Mouse (Mus musculus): ENCODE measurements around the gene Klc1.

The Klc1 gene

GRCm38 (mm10) chr12:111814769-111815762 is 56.4 kb downstream of the Klc1 start:
- no peak for DNase-seq

DNA sequence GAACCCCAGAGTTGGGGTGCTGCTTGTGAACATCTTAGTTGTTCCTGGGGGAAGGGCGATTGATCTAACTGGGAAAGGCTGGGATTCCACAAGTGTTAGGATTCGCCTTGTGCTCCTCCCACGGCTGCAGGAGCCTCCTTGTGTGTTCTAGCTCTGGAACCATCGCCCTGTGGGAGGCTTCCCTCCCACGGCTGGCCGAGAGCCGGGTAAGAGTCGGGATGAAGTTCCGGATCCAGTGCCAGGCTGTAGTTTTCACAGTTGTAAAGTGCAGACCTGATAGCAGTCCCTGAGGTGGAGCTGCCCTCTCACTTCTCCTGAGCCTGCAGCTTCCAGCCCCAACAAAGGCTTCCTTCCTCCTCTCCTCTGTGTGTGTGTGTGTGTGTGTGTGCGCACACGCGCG is 57.9 kb downstream of the Klc1 start:
- no peak for DNase-seq

DNA sequence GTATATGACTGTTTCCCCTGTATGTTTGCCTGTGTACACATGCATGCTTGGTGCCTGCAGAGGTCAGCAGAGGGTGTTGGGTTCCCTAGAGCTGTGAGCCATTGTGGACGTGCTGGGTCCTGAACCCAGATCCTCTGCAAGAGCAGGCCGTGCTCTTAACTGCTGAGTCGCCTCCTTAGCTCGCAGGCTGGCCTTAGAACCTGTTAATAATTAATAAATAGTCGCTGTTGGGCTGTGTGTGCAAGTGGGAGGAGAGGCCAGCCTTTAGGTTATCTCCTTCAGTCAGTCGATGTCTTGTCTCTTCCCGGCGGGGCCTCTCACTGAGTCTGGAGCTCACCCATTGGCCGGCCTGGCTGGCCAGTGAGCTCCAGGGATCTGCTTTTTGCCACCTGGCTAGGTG is 58.3 kb downstream of the Klc1 start:
- DNase-seq: no peak

GRCm38 (mm10) chr12:111817991-111818390 is 59.3 kb downstream of the Klc1 start:
- no peak for DNase-seq

DNA sequence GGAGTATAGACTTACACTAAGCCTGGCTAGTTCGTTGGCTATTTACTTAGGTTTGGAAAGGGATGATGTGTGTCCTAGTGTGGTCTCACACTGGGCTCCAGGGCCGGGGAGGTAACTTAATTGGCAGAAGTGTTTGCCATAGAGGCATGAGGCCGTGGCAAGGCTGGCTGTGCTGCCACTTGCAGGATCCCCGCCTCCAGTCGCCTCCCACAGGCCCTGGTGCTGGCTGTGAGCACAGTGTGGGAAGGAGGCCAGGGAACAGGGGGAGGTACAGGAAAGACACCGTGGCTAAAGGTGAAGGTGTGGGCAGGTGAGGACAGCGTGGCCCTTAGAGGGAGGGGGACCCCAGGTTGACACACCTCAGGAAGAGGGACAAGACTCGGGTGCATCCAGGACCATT is 61.3 kb downstream of the Klc1 start:
- no peak for DNase-seq

GRCm38 (mm10) chr12:111820708-111821107 is 62.1 kb downstream of the Klc1 start:
- no peak for DNase-seq

DNA sequence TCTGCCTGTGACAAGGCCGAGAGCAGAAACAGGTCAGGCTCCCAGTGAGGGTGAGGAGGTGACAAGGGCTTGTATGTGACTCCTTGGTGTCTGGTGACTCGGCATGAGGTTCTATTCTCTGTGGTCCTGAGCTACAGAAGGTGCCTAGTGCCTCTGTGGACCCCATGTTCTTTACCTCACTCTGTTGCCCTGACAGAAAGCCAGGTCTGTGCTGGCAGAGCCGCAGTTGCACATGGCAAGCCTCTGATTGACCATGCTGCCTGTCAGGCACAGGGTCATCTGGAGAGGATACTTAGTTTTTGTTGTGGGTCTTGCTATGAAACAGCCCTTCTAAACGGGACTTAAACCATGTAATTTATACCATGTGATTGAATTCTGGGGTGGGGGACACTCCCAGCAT is 63.3 kb downstream of the Klc1 start:
- no peak for DNase-seq

DNA sequence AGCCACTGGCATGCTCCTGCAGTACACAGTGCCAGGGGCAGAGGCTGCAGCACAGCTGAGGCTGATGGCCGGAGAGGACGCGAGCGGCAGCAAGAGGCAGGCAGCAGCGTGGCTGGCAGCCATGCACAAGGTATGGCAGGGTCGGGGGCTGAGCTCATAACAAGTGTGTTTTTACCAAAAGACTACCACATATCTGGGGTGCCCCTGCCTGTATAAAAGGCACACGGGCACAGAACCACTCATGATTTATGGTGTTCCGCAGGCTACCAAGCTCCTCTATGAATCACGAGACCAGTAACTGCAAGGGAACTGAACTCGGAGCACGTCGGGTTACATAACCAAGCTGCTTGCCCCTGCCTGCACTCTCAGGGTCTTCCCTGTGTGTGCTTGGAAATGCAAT is 68.9 kb downstream of the Klc1 start:
- DNase-seq: no peak

DNA sequence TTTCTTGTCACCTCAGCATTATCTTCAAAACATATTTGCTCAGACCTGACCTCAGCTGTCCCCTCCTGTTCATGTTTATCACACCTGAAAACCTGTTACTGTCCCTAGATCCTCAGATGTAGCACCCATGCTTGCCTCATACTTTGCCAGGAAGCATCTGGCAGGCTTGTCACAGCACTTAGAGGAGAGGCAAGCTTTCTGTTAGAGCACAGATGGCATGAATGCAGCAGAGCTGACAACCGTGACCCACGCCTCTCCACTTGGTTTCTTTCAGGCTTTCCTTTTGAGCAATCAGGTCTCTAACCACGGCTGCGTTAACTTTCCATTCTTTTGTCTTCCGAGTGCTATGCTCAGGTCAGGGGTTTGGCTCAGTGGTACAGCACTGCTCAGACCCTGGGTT is 70.8 kb downstream of the Klc1 start:
- DNase-seq: no peak

DNA sequence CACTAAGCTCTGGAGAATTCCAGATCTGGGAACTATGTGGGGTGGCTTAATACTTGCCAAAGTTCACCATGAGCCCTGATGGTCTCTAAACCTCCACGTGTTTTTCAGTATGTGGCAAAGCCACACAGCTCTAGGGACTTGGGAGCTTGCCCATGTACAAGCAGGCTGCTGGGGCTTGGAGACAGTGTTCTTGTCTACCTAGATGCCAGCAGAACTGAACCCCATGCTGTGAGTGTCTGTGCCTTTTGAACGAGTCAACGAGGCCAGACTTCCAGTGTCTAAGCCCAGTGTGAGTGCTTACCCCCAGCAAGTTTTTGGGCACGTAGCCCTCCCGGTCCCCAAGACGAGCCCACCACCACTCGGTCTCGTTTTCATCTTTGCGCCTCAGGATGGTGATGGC is 71.3 kb downstream of the Klc1 start:
- peak; percentile 71 for DNase-seq

DNA sequence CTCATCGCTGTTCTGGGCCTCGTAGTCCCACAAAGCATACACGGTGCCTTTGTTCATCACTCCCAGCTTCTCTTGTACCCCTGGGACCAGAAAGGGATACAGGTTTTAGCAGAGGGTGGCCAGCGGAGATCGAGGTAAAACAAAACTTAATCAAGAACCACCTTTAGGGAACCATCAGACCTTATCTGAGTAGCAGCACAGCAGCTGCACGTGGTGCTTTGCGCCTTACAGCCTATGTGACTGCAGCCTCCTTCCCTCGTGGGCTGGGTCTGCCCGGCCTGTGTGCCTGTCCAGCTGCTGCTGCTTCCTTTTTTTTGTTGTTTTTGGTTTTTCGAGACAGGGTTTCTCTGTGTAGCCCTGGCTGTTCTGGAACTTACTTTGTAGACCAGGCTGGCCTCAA is 71.7 kb downstream of the Klc1 start:
- DNase-seq: no peak

GRCm38 (mm10) chr12:111832643-111833042 is 74.0 kb downstream of the Klc1 start:
- DNase-seq: no peak

- no peak for DNase-seq
These were observed 74.8 kb downstream of the Klc1 start for GRCm38 (mm10) chr12:111833457-111833856.

GRCm38 (mm10) chr12:111842565-111843433 is 84.2 kb downstream of the Klc1 start:
- DNase-seq: no peak

- no peak for DNase-seq
These were observed 84.8 kb downstream of the Klc1 start for GRCm38 (mm10) chr12:111843470-111843869.

- no peak for DNase-seq
These were observed 87.3 kb downstream of the Klc1 start for GRCm38 (mm10) chr12:111845953-111846352.

DNA sequence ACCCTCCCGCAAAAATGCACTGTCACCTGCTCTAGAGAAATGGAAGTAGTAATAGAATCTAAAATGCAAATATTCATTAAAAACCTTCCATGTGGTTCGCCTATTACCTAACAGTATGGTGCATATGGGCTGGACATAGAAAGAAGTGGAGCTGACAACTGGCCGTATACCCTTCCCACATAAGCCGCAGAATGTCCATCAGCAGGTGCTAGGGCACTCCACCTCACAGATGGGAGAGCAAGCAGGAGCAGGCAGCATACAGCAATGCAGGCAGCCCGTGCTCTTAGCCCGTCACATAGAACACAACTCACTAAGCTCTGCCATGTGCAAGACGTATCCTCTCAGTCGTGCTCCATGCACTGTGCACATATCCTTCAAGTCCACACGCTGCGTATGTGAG is 88.2 kb downstream of the Klc1 start:
- DNase-seq: no peak

GRCm38 (mm10) chr12:111848300-111848798 is 89.7 kb downstream of the Klc1 start:
- peak; percentile 53 for DNase-seq

DNA sequence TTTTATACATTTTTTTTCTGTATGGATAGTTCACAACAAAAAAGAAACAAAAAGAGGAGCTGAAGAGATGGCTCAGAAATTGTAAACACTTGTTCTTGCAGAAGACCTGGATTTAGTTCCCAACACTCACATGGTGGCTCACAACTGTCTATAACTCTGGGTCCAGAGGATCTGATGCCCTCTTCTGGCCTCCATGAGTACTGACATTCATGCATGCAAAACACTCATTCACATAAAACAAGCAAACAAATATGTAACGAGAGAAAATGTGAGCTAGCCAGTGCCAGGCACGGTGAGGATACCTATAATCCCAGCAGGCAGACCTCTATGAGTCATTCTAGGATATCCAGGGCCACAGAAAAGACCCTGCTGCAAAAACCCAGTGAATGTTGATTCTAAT is 92.6 kb downstream of the Klc1 start:
- DNase-seq: no peak

DNA sequence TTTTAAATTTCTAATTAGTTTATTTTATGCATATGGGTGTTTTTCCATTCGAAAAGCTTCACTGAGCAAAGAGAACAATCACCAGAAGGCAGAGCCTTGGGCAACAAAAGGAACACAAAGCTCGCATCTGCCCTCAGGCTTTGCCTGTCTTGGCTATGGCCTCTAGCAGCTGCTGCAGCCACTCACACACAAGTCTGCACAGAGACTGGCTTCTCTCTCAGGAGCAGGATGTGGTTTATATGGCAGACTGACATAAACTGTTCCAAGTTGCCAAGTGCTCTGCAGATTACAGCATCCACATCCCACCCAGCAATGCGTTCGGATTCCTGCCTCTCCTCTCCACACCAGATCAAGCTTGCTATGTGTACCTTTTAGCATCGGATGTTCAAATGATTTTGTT is 93.1 kb downstream of the Klc1 start:
- DNase-seq: no peak

DNA sequence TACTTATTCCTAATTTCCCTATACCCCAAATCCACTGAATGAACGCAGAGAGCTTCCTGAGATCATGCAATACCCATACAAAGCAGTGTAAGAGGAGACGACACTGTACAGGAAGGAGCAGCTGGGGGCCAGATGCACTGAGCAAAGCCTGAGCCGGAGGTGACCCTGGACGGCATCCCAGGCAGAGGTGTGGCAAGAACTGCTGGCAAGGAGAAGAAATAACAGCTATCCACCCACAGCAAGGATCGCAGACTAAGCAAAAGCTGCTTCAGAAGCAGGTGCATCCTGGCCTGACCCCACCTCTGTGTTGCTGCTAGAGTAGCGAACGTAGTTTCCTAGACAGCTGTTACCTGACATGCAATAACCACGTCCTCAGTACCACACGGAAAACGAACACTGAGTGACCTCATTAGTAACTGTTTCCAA is 94.4 kb downstream of the Klc1 start:
- DNase-seq: no peak

DNA sequence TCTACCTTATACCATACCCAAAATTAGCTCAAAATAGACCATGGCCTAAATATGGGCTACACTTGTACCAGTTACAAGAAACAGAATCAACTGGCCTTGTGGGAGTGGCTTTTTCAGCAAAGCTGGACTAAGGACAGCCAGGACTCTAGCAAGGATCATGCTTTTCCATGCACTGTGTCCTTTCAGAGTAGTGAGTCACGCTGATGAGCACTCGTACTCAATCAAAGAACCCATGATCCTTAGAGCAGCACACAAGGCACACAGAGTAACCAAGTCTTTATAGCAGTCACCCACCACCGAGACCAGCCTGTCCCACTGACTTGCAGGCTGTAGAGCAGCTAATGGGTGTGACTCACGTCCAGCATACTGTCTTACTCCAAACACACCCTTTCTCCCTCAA is 94.9 kb downstream of the Klc1 start:
- DNase-seq: no peak

DNA sequence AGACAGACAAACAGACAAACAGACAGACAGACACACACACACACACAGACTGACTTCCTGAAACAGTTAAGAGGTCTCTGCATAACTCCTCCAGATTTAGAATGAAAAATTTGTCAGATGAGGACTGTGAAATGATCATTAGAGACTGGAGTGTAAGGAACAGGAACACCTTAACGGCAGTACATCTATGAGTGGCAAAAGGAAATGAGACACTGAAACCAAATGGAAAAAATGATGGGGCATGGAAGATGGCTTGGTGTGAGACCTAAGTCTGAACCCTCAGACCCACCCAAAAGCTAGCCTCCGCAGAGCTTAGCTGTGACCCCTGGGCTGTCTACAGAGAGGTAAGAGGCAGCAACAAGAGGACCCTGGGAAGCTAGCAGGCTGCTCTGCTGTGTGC is 96.8 kb downstream of the Klc1 start:
- DNase-seq: no peak
